Mouse (Mus musculus) MEL (cell line): Measurements from ENCODE around the gene Ppp1cc. TPM values are rescaled to one million over a fixed set of nuclear protein-coding genes. Genes with fewer than 3 reads are reported as not detected.
"Not testable (repeated sequence)": the region's sequence is repeated elsewhere in the genome, so short reads cannot be mapped to it uniquely, and the experiment has no call there.

Experiments
- DNase-seq: peaks from one replicate; pipeline ENCODE4 v3.0.0; 2011; ENCODE audit warnings: low read depth, low spot score
- H3K27ac ChIP-seq: 2 replicates; pipeline ENCODE4 v1.5.1; 2012; ENCODE audit warnings: low read depth, mild to moderate bottlenecking, control low read depth, low read length, moderate library complexity; ENCODE audit not compliant: control insufficient read depth
- H3K27me3 ChIP-seq, 2 experiments: fragments of 150-350 bp in 1 of 2; sonication (generic) in 1 of 2; 2 replicates each; pipeline ENCODE4 v1.6.1; 2012; ENCODE audit warnings: low read length in 2 of 2, mild to moderate bottlenecking in 2 of 2, improper control_type of control experiment in 1 of 2, moderate library complexity in 1 of 2; ENCODE audit not compliant: insufficient read depth in 2 of 2, control insufficient read depth in 1 of 2
- H3K36me3 ChIP-seq, 2 experiments: 2 replicates each; pipeline ENCODE4 v1.6.1; 2012 to 2014; ENCODE audit warnings: low read length in 2 of 2, improper control_type of control experiment in 1 of 2, inconsistent platforms in 1 of 2, mild to moderate bottlenecking in 1 of 2; ENCODE audit not compliant: insufficient read depth in 2 of 2, control insufficient read depth in 1 of 2
- H3K4me1 ChIP-seq, 2 experiments: fragments of 150-350 bp in 1 of 2; sonication (generic) in 1 of 2; 2 replicates each; pipeline ENCODE4 v1.6.1; 2012; ENCODE audit warnings: low read length in 2 of 2, improper control_type of control experiment in 1 of 2, mild to moderate bottlenecking in 1 of 2; ENCODE audit not compliant: insufficient read depth in 2 of 2, control insufficient read depth in 1 of 2
- H3K4me3 ChIP-seq, 2 experiments: fragments of 150-350 bp in 1 of 2; sonication (generic) in 1 of 2; 2 replicates each; pipeline ENCODE4 v1.5.1; 2012; ENCODE audit warnings: low read depth in 2 of 2, low read length in 2 of 2, mild to moderate bottlenecking in 2 of 2, moderate library complexity in 2 of 2, control low read depth in 1 of 2, improper control_type of control experiment in 1 of 2; ENCODE audit not compliant: control insufficient read depth in 1 of 2, insufficient read depth in 1 of 2
- H3K79me2 ChIP-seq: 2 replicates; pipeline ENCODE4 v1.6.1; 2012; ENCODE audit warnings: mild to moderate bottlenecking, low read length, moderate library complexity; ENCODE audit not compliant: control insufficient read depth, poor library complexity, insufficient read depth
- H3K9ac ChIP-seq: 2 replicates; pipeline ENCODE4 v1.6.1; 2012; ENCODE audit warnings: low read depth, mild to moderate bottlenecking, control low read depth, low read length, moderate library complexity; ENCODE audit not compliant: control insufficient read depth, poor library complexity, severe bottlenecking
- H3K9me3 ChIP-seq: fragments of 150-350 bp; sonication (generic); replicated peaks from 2 replicates; pipeline ENCODE4 v1.6.1; 2012; ENCODE audit warnings: mild to moderate bottlenecking, low read length, improper control_type of control experiment, moderate library complexity; ENCODE audit not compliant: insufficient read depth
- CHD1 ChIP-seq: IDR thresholded peaks from 2 replicates; pipeline ENCODE4 v1.6.1; 2012; ENCODE audit warnings: low read depth, mild to moderate bottlenecking, inconsistent platforms, low read length, improper control_type of control experiment
- CTCF ChIP-seq, 3 experiments: IDR thresholded peaks in 2 of 3; conservative IDR thresholded peaks in 1 of 3; 2 replicates each; pipeline ENCODE4 v1.5.1; 2011 to 2012; ENCODE audit warnings: low read length in 3 of 3, low read depth in 2 of 3, mild to moderate bottlenecking in 2 of 3, improper control_type of control experiment in 1 of 3, inconsistent platforms in 1 of 3, mixed read lengths in 1 of 3, moderate library complexity in 1 of 3; ENCODE audit not compliant: control insufficient read depth in 1 of 3, insufficient read depth in 1 of 3, poor library complexity in 1 of 3, severe bottlenecking in 1 of 3
- KAT2A ChIP-seq: conservative IDR thresholded peaks from 2 replicates; pipeline ENCODE4 v1.6.1; 2012; ENCODE audit warnings: low read depth, low read length, improper control_type of control experiment, inconsistent platforms
- MEF2A ChIP-seq: IDR thresholded peaks from 2 replicates; pipeline ENCODE4 v1.6.1; 2014; ENCODE audit warnings: low read depth, mild to moderate bottlenecking, inconsistent platforms, low read length, improper control_type of control experiment; ENCODE audit not compliant: poor library complexity, insufficient replicate concordance, severe bottlenecking; ENCODE audit errors: extremely low read depth
- MYB ChIP-seq: IDR thresholded peaks from 2 replicates; pipeline ENCODE4 v1.6.1; 2011; ENCODE audit warnings: mild to moderate bottlenecking, low read depth, low read length, improper control_type of control experiment
- POLR2AphosphoS2 ChIP-seq: IDR thresholded peaks from 2 replicates; pipeline ENCODE4 v1.6.1; 2011; ENCODE audit warnings: low read length, improper control_type of control experiment
- RAD21 ChIP-seq: IDR thresholded peaks from 2 replicates; pipeline ENCODE4 v1.6.1; 2011; ENCODE audit warnings: mild to moderate bottlenecking, low read depth, low read length, improper control_type of control experiment
- SIN3A ChIP-seq: IDR thresholded peaks from 2 replicates; pipeline ENCODE4 v1.6.1; 2012; ENCODE audit warnings: low read length, improper control_type of control experiment, inconsistent platforms
- TCF12 ChIP-seq: IDR thresholded peaks from 2 replicates; pipeline ENCODE4 v1.6.1; 2014; ENCODE audit warnings: low read depth, mild to moderate bottlenecking, inconsistent platforms, low read length, improper control_type of control experiment, moderate library complexity
- UBTF ChIP-seq: IDR thresholded peaks from 2 replicates; pipeline ENCODE4 v1.6.1; 2012; ENCODE audit warnings: low read depth, mild to moderate bottlenecking, inconsistent platforms, low read length, improper control_type of control experiment, moderate library complexity, borderline replicate concordance; ENCODE audit not compliant: insufficient read depth
- USF2 ChIP-seq, 2 experiments: IDR thresholded peaks; 2 replicates each; pipeline ENCODE4 v1.6.1; 2011 to 2012; ENCODE audit warnings: improper control_type of control experiment in 2 of 2, low read length in 2 of 2, borderline replicate concordance in 1 of 2, inconsistent platforms in 1 of 2, low read depth in 1 of 2, mild to moderate bottlenecking in 1 of 2; ENCODE audit not compliant: insufficient read depth in 1 of 2
- polyA plus RNA-seq, 2 experiments: library from polyadenylated mRNA; stranded (reverse) in 1 of 2; unstranded in 1 of 2; fragments of >175 nt in 1 of 2; fragments of >200 nt in 1 of 2; gene quantifications; 2 replicates each; pipeline versions ENCODE4 v1.2.1 to v1.2.4; 2012; ENCODE audit warnings: low replicate concordance in 2 of 2, low read depth in 1 of 2; ENCODE audit not compliant: insufficient read length in 2 of 2, insufficient read depth in 1 of 2, missing spikeins in 1 of 2
- total RNA-seq: library from RNA; depleted of rRNA; stranded (reverse); fragments of 300-350 nt; gene quantifications from 2 replicates; pipeline ENCODE4 v1.2.3, GENCODE M21; 2012

Gene Ppp1cc
- total and polyA plus RNA-seq, 3 experiments, result 305 to 420 TPM; not detected in 1

DNA sequence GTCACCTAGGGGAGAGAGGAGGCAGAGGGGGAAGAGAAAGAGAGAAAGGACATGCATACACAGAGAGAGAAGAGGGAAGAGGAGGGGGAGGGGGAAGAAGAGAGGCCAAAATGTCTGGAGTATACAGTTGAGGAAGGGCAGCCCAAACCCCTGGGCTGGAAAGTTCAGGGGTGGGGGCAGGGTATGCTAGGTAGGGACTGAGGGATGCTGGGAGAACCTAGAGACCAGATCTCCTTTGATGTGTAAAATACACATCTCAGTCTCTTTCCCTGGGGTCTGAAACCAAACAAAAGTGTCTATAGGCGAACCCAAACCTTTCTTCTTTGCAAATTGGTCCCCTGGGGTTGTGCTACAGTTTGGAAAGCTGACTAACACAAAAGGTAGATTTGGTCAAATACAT, 10.0 kb upstream of the Ppp1cc start:
- H3K4me1 ChIP-seq, result peaks cover 2 to 10% of the 10 kb centered on the region in 2 experiments
- H3K9me3 ChIP-seq, result no peaks in the 10 kb centered on the region
- TF ChIP-seq USF2 (IDR thresholded peaks at IDR 0.05; ENCODE audit: borderline replicate concordance in 1 of 2, insufficient read depth in 1 of 2, low read depth in 1 of 2, low read length in 2 of 2) (no peak), CHD1 (no peak), CTCF (IDR thresholded peaks at IDR 0.05 in 2 of 3, conservative IDR thresholded peaks at IDR 0.05 in 1 of 3; ENCODE audit: control insufficient read depth in 1 of 3, insufficient read depth in 1 of 3, low read depth in 2 of 3, low read length in 3 of 3, poor library complexity in 1 of 3, severe bottlenecking in 1 of 3) (no peak), MYB (no peak), KAT2A (no peak)

DNA sequence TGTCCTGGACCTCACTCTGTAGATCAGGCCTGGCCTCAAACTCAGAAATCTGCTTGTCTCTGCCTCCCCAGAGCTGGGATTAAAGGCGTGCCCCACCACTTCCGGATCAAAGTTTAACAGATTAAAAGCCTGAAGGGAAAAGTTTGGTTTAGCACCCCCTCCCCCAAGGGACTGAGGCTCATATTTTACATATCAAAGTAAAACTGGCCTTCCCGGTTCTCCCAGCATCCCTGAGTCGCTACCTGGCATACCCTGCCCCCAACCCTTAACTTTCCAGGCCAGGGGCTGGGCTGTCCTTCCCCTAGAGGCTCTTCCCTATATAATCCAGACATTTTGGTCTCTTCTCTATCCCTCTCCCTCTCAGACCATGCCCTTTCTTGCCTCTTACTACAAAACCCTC, 8.8 kb upstream of the Ppp1cc start:
- H3K27me3 ChIP-seq, result no peaks in the 10 kb centered on the region
- H3K27ac ChIP-seq, result no peak overlapping the region
- no peak for TF ChIP-seq POLR2AphosphoS2
- TF ChIP-seq TCF12, result no peak
- TF ChIP-seq MEF2A, result no peak
- TF ChIP-seq MYB, result no peak
- TF ChIP-seq UBTF, result no peak
- TF ChIP-seq SIN3A, result no peak
- no peak for TF ChIP-seq RAD21
- no peak overlapping the region for H3K9ac ChIP-seq
- H3K4me1 ChIP-seq, result peaks cover under 1 to 5% of the 10 kb centered on the region in 2 experiments
- H3K36me3 ChIP-seq, result no peaks in the 10 kb centered on the region; a peak in 1 of 4 replicates
- no peak for DNase-seq
- H3K4me3 ChIP-seq, result no peak overlapping the region
- peaks cover 3% of the 10 kb centered on the region for H3K79me2 ChIP-seq
- no peaks in the 10 kb centered on the region for H3K9me3 ChIP-seq

More for the DNA sequence above, 10.0 kb upstream of the Ppp1cc start:
- Histone ChIP-seq H3K79me2 (peaks cover 3% of the 10 kb centered on the region), H3K27ac (no peak overlapping the region), H3K4me3 (no peak overlapping the region), H3K36me3 (no peaks in the 10 kb centered on the region; a peak in 1 of 4 replicates), H3K9ac (no peak overlapping the region), H3K27me3 (no peaks in the 10 kb centered on the region)
- DNase-seq, result no peak

DNA sequence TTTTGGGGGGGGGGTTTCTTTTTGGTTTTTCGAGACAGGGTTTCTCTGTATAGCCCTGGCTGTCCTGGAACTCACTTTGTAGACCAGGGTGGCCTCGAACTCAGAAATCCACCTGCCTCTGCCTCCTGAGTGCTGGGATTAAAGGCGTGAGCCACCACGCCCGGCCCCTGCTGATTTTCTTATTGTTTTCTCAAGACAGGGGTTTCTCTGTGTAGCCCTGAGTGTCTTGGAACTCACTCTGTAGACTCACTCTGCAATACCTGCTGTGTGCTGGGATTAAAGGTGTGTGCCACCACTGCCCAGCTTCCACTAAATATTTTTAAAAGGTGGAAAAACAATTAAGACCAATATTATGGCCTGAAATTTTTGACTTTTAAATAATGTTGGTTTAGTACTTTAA, 5.6 kb upstream of the Ppp1cc start:
- not testable (repeated sequence) for H3K27ac ChIP-seq, DNase-seq, H3K79me2 ChIP-seq, H3K36me3 ChIP-seq, H3K9ac ChIP-seq, H3K27me3 ChIP-seq, H3K9me3 ChIP-seq, H3K4me3 ChIP-seq
- H3K4me1 ChIP-seq, result peaks cover 0 to 11% of the 10 kb centered on the region in 2 experiments; a peak in 2 of 4 replicates
